ENCODE assay signal across 8 mouse cellular contexts in the genomic region with DNA sequence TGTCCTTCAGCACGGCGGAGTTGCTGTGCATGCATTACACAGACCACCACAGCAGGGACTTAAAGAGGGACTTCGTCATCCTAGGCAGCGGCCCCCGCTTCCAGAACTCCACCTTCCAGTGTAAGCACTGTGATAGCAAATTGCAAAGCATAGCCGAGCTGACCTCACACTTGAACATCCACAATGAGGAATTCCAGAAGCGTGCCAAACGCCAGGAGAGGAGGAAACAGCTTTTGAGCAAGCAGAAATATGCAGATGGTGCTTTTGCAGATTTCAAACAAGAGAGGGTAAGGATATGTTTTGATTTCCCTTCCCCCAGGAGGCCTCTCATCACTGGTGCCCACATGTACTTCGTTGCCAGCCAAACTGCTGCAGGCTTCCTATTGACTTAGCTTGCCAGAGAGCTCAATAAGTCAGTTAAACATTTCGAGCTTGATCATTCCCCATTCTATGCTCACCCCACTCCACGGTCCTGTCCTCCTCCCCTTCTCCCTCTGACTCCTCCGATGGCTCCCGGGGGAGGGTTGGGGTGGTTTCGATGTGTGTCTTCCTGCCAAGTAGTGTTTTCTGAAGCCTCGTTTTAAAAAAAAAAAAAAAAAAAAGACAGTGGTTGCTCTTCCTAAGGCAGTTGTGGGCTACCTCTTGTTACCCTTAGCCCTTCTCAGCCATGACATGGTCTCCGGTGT.
DNase-seq lines count a peak whose midpoint lies in the region; ATAC-seq and TF ChIP-seq lines count a peak whose summit lies in the region.
"Had no signal": no experiment of that assay in that cellular context is flagged by ENCODE, and none has a peak within 500 bp of the region (broad histone marks: within the 10 kb centered on the region; RNA-seq: fewer than 3 reads in every experiment).

No protein-coding gene starts in this region.

- H3K27ac ChIP-seq in intestine, embryonic 14.5 days (ENCODE audit: low read depth), result no peak overlapping the region
- H3K27ac ChIP-seq in stomach, postnatal 0 days (replicated peaks), result no peak overlapping the region
- H3K27ac ChIP-seq: liver, embryonic 13.5 days had no signal

- peaks cover 97% of the 10 kb centered on the region for H3K36me3 ChIP-seq in intestine, embryonic 14.5 days (ENCODE audit: control insufficient read depth, insufficient read depth, low read length)
- H3K36me3 ChIP-seq in stomach, postnatal 0 days (ENCODE audit: control insufficient read depth, insufficient read depth, low read length), result peaks cover 29% of the 10 kb centered on the region
- H3K36me3 ChIP-seq: liver, embryonic 13.5 days had no signal

- 63% methylated on average over 16 of the region's 16 CpGs for WGBS in intestine, embryonic 14.5 days
- WGBS in stomach, postnatal 0 days, result 57% methylated on average over 16 of the region's 16 CpGs

- no peak for TF ChIP-seq EP300 in stomach, postnatal 0 days (optimal IDR thresholded peaks at IDR 0.05)

- ATAC-seq in intestine, embryonic 14.5 days (replicated peaks; ENCODE audit: low FRiP score, low TSS enrichment, low read depth), result no peak
- peak; percentile 49; the same call in 1 of the 2 replicates for ATAC-seq in stomach, postnatal 0 days (ENCODE audit: low FRiP score, low TSS enrichment)

- TF ChIP-seq CTCF in stomach, postnatal 0 days (IDR thresholded peaks at IDR 0.05; ENCODE audit: low read depth), result no peak

- no peaks in the 10 kb centered on the region for H3K27me3 ChIP-seq in intestine, embryonic 14.5 days (replicated peaks; ENCODE audit: control insufficient read depth, insufficient read depth, low read length)
- no peaks in the 10 kb centered on the region for H3K27me3 ChIP-seq in stomach, postnatal 0 days (ENCODE audit: control insufficient read depth, insufficient read depth, low read length)
- H3K27me3 ChIP-seq: liver, embryonic 13.5 days had no signal

- no peak overlapping the region for H3K4me3 ChIP-seq in intestine, embryonic 14.5 days (ENCODE audit: low read depth, low read length)
- H3K4me3 ChIP-seq in stomach, postnatal 0 days (ENCODE audit: low read depth, low read length), result no peak overlapping the region
- H3K4me3 ChIP-seq: liver, embryonic 13.5 days had no signal

- DNase-seq in left cerebral cortex, adult 11 months (ENCODE audit: low spot score), result peak; percentile 16
- DNase-seq in left cerebral cortex, postnatal 4 days, result no peak
- DNase-seq in intestine, embryonic 14.5 days (ENCODE audit: low spot score), result peak; percentile 49
- DNase-seq in left cerebral cortex, postnatal 25 days (ENCODE audit: low spot score in 2 of 2), result peak; percentile 50 to 86
- no peak for DNase-seq in stomach, postnatal 0 days (ENCODE audit: low spot score)
- no peak for DNase-seq in adrenal gland, postnatal 4 days (ENCODE audit: low spot score in 2 of 2)
- no peak for DNase-seq in ovary, adult 18-20 months (ENCODE audit: low spot score)
- DNase-seq: liver, embryonic 13.5 days had no signal

- intact Hi-C loops in left cerebral cortex, postnatal 4 days (cut with DNase I), result no loop called here
- intact Hi-C loops in left cerebral cortex, postnatal 25 days (cut with DNase I), result no loop called here

- H3K9me3 ChIP-seq in intestine, embryonic 14.5 days (ENCODE audit: control insufficient read depth, low read length), result no peaks in the 10 kb centered on the region
- no peaks in the 10 kb centered on the region for H3K9me3 ChIP-seq in stomach, postnatal 0 days (ENCODE audit: control insufficient read depth, low read length)

- no peak overlapping the region for H3K4me2 ChIP-seq in intestine, embryonic 14.5 days (ENCODE audit: low read length)
- H3K4me2 ChIP-seq in stomach, postnatal 0 days (replicated peaks; ENCODE audit: low read depth), result no peak overlapping the region
- H3K4me2 ChIP-seq: liver, embryonic 13.5 days had no signal

- H3K9ac ChIP-seq in intestine, embryonic 14.5 days (ENCODE audit: low read length), result no peak overlapping the region
- H3K9ac ChIP-seq in stomach, postnatal 0 days (ENCODE audit: low read length), result no peak overlapping the region
- H3K9ac ChIP-seq: liver, embryonic 13.5 days had no signal

- 0 out of 2 replicates have a peak, but pooled peaks cover 3% of the 10 kb centered on the region for H3K4me1 ChIP-seq in intestine, embryonic 14.5 days (replicated peaks; ENCODE audit: control insufficient read depth, insufficient read depth, low read length)
- no peaks in the 10 kb centered on the region for H3K4me1 ChIP-seq in stomach, postnatal 0 days (replicated peaks; ENCODE audit: control insufficient read depth, insufficient read depth)
- H3K4me1 ChIP-seq: liver, embryonic 13.5 days had no signal

Comparison
In these comparisons a context has a peak if more than half of its experiments do, and no peak if none do; other contexts are left out.
1. DNase-seq: peak in left cerebral cortex, adult 11 months (single experiment), intestine, embryonic 14.5 days (single experiment) and left cerebral cortex, postnatal 25 days (2 of 2); none in left cerebral cortex, postnatal 4 days (single experiment), stomach, postnatal 0 days (single experiment), adrenal gland, postnatal 4 days (0 of 2) and ovary, adult 18-20 months (single experiment).